Mouse (Mus musculus) layer of hippocampus, postnatal 14 days (tissue): ENCODE measurements at regions not wholly inside any gene's neighbourhood (a gene's known extent, or its start where the extent isn't known, plus 50 kb on each side); places are given as distances from the start of the nearest gene placed in this dataset.

Experiments
- DNase-seq, 2 experiments: peaks; one replicate each; pipeline ENCODE4 v3.0.0; 2021 to 2022; ENCODE audit warnings: low spot score in 2 of 2, mixed read lengths in 1 of 2

GRCm38 (mm10) chr15:59138393-59139107 is 249.5 kb downstream of the Gm49356 start:
- no peak for DNase-seq

DNA sequence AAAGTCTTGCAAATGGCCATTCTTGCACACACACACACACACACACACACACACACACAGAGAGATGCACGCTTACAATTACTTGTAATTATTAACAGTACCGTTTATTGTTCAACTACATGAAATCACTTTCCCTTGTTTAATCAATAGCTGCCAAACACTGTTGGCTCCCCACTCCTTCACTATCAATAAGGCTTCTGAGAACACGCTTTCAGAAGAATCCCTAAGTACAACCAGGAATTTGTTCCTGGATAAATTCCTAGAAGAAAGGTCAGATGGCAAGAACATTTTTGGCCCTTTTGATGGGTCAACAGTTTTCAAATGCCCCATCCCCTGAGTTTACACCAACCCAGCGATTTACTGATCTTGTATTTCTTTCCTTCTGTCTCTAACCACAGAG is 252.5 kb downstream of the Gm49356 start:
- DNase-seq: no peak

GRCm38 (mm10) chr15:59142481-59142880 is 253.4 kb downstream of the Gm49356 start:
- no peak for DNase-seq

GRCm38 (mm10) chr15:59143891-59144290 is 254.8 kb downstream of the Gm49356 start:
- DNase-seq: no peak

DNA sequence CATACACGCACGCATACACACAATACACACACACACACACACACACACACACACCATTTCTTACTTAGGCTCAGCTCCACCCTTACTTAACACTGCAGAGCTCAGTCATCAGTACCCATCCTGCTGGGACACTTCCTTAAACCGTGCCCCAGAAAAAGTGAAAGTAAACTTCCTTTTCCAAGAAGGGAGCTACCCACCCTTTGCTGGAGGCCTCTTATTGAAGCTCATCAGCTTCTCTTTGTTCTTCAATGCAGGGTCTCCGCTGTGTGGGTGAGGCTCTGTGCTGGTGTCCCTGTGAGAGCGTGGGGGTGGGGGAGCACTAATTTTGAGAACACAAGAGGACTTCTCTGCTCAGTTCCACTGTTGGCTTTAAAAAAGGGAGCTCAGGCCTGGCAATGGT is 256.6 kb downstream of the Gm49356 start:
- DNase-seq: no peak

- DNase-seq: no peak
These were observed 257.0 kb downstream of the Gm49356 start for GRCm38 (mm10) chr15:59146111-59146510.

DNA sequence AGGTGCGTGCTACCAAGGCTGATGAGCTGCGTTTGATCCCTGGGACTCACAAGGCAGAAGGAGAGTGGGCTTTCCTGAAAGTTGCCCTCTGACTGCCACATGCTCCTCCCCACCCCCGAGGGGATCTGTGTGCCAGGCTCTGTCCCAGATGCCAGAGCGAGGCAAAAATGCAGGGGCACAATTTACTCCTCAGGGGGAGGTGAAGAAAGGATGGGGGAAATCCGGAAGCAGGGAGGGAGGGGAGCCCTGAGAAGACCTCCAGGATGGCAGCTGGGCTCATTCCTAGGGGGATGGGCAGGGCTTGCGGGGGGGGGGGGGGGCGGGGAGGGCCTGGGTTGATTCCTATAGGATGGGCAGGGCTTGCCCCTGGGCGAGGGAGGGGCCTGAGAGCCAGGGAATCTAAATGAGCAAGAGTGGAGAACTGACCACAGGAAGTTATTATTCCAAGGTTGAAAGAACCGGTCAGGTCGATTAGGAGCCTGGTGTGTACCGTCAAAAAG is 257.5 kb downstream of the Gm49356 start:
- no peak for DNase-seq

DNA sequence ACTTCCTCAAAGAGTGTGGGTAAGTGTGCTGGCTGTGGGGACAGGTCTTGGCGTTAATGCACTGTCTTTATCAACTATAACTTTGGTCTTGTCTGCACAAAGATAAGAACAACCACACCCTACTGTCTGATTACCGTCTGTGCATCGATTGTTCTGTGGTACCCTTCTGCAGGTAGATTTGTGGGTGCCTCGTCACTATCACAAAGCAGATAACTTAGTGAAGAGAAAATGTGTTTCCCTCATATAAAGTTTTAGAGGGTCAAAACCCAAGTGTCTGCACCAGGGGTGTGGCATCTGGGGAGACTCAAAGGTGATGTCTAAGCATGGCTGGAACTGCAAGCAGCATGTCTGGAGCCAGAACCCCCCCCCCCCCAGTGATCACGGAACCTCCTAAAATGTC is 259.4 kb downstream of the Gm49356 start:
- no peak for DNase-seq

GRCm38 (mm10) chr15:59151506-59151905 is 262.4 kb downstream of the Gm49356 start:
- DNase-seq: no peak

DNA sequence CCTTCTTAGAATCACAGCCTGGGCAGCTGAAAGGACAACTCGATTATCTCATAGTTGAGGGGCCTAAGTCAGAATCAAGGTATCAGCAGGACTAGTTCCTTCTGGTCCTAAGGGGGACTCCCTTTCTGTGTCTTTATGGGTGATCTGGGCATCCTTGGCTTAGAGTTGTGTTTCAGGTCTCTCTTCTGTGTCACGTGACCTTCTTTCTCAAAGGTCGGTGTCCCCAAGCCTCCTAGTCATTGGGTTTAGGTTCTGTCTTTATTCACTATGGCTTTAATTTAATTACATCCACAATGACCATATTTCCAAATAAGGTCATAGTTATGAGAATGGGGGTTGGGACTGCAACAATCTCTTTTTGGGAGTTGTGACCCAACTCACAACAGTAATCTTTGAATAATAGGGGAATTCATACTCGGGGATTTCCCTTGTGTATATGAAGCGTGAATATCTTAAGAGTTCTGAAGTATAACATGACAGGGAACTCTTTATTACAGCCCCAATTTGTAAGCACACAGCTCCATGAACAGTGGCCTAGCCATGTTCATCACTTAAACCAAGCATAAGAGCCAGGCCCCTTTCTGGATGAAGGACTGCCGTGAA is 263.8 kb downstream of the Gm49356 start:
- no peak for DNase-seq

- DNase-seq: no peak
These were observed 264.5 kb downstream of the Gm49356 start for GRCm38 (mm10) chr15:59153416-59154250.

GRCm38 (mm10) chr15:59154407-59155288 is 265.6 kb downstream of the Gm49356 start:
- DNase-seq: no peak

- no peak for DNase-seq
These were observed 266.2 kb downstream of the Gm49356 start for GRCm38 (mm10) chr15:59155289-59155623.

- no peak for DNase-seq
These were observed 267.2 kb downstream of the Gm49356 start for GRCm38 (mm10) chr15:59156328-59156727.

DNA sequence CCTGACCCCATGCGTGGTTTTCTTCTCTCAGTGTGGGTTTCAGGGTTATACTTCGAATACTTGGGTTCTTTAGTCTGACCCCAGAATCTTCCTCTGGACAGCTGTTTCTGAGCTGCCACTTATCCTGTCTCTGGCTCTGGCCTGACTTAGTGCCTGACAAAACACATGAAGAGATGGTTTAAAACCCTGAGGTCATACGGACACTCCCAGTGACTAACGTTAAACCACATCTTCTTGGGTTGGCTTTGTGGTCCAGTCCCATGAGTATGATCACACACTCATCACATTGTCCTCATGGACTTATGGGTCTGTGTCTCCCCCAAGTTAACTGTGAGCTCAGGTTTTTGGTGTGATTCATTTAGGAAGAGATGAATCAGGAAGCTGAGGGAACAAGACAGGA is 269.7 kb downstream of the Gm49356 start:
- no peak for DNase-seq

- DNase-seq: no peak
These were observed 272.1 kb downstream of the Gm49356 start for GRCm38 (mm10) chr15:59160931-59161920.

DNA sequence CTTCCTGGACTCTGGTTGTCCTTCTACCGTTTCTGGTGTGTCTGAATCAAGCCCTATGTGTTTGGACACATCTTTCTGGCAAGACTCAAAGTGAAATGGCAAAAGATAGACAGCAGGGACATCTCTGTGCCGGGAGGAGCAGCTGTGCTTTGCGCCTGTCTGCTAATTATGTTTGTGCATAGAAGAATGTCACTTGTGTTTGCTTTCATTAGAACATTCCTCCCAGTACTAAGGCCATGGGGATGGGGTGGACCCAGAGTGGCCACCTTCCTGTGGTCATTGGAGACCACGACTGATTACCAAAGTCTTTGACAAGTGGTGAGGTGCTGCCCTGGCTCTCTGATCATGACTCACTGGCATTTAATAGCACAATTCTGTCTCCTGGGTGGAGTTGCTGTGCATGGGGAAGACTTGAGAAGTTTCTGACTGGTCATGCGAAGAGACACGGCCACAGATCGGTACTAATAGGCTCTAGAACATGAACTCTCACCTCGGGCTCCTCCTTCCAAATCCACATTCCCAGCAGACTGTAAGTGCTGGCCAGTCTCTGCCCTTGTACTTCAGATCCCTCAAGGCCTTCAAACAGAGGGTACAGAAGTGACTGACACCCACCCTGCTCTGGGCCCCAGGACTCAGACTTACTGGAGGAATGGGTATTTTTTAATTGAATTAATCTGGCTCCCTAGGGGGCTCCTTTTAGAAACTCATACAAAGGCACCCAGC is 279.0 kb downstream of the Gm49356 start:
- no peak for DNase-seq

GRCm38 (mm10) chr15:59168660-59169170 is 279.6 kb downstream of the Gm49356 start:
- DNase-seq: no peak

DNA sequence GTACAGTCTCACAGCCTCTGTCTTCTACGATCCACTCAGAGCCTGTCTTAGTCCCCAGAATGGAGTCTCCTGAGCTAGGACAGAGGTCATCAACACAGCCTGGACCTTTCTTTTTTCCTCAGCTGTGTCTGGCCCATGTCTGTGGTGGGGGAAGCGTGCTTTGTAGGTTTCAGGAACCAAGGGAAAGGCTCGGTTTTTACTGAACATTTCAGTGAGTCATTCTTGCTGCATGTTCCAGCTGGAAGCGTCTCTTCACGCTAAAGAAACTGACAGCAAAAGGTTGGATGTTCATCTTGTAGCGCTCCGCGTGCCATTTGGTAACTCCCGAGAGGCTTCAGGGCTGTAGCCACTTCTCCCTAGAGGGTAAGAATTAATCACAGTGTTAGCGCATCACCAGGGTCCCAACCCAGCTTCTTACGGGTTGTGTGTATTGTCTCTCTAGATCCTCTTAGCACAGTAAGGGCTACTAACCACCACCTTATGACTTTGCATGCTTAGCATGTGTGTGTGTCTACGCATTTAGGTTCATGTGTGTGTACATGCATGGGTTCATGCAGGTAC is 280.2 kb downstream of the Gm49356 start:
- DNase-seq: no peak
